Mouse (Mus musculus) kidney, embryonic 15.5 days (tissue): ENCODE results near the gene Atg9b. TPM values are rescaled to one million over a fixed set of nuclear protein-coding genes. Genes with fewer than 3 reads are reported as not detected.

Experiments
- ATAC-seq: fragments of 200-750 bp; cut with Nextera tagmentation; replicated peaks from 2 replicates; pipeline ENCODE4 v1.8.0; 2017; ENCODE audit warnings: moderate TSS enrichment; ENCODE audit not compliant: low FRiP score
- H3K27ac ChIP-seq: fragments of 300-500 bp; sonication (generic); 2 replicates; pipeline ENCODE4 v1.5.1; 2015; ENCODE audit warnings: mild to moderate bottlenecking, inconsistent platforms
- H3K27me3 ChIP-seq: fragments of 300-500 bp; sonication (generic); 2 replicates; pipeline ENCODE4 v1.6.1; 2015; ENCODE audit warnings: inconsistent platforms
- H3K36me3 ChIP-seq: fragments of 300-500 bp; sonication (generic); 2 replicates; pipeline ENCODE4 v1.6.1; 2015; ENCODE audit warnings: inconsistent platforms
- H3K4me1 ChIP-seq: fragments of 300-500 bp; sonication (generic); 2 replicates; pipeline ENCODE4 v1.6.1; 2015; ENCODE audit warnings: inconsistent platforms
- H3K4me2 ChIP-seq: fragments of 300-500 bp; sonication (generic); 2 replicates; pipeline ENCODE4 v1.6.1; 2015; ENCODE audit warnings: moderate library complexity, mild to moderate bottlenecking, inconsistent platforms
- H3K4me3 ChIP-seq: fragments of 300-500 bp; sonication (generic); replicated peaks from 2 replicates; pipeline ENCODE4 v1.5.1; 2015; ENCODE audit warnings: mild to moderate bottlenecking, inconsistent platforms
- H3K9ac ChIP-seq: fragments of 300-500 bp; sonication (generic); 2 replicates; pipeline ENCODE4 v1.6.1; 2015; ENCODE audit warnings: mild to moderate bottlenecking, inconsistent platforms
- H3K9me3 ChIP-seq: fragments of 300-500 bp; sonication (generic); replicated peaks from 2 replicates; pipeline ENCODE4 v1.6.1; 2016; ENCODE audit warnings: inconsistent platforms
- WGBS: fragments of 180-500 bp; shearing (Covaris S2); methylation state at CpG from one replicate; pipeline ENCODE4 v1.1.7; 2015; ENCODE audit warnings: mixed read lengths; 5-methylcytosine and 5-hydroxymethylcytosine counted together
- polyA plus RNA-seq: library from polyadenylated mRNA; unstranded; fragments of >200 nt; fragmentation: Nextera tagmentation; extraction: Ambion mirVana; gene quantifications from 2 replicates; pipeline ENCODE4 v1.2.1, GENCODE M21; 2015

The Atg9b gene
- polyA plus RNA-seq, 1 experiment from 2014 or later: 0.82 TPM

DNA sequence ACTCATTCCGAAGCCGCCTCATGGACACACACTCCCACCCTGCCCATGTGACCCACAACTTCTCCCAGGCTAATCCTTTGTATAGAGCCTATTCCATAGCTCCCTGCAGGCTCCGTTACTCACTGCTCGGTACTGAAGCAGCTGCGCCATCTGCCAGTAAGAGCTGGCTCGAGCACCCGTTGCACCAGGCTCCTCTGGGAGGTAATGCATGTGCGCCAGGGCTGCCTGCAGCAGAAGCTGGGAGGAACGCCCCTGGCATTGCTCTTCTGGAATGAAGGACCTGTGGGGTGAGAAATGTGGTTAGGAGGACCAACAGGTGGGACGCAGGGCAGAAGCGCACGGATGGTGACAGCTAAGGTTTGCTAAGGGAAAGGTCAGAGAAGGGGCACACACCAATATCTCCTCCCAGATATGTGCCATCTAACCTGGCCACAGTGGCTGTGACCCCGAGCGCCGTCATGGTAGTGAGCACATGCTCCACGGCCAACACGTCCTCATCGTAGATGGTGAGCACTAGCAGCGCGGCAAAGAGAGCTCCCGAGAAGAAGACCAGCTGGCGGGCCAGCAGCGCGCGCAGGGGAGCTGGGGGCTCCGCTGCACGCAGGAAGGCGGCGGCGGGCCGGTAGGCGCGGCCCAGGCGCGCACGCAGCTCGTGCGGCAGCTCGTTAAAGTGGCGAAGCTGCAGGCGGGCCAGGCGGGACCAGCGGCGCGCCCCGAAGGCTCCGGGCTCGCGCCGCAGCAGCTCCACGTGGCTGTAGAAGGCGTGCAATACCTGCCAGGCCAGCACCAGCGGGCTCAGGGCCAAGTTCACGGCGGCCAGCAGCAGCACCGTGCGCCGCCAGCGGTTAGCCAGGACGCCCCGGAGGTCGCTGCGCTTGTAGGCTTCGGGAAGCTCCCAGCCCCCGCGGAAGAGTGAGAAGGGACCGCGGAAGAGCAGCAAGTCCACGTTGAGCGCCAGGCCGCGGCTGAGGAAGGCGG lies 4.4 kb downstream of the Atg9b start:
- H3K27me3 ChIP-seq: peaks cover 38% of the 10 kb centered on the region
- WGBS: 1% methylated on average over 73 of the region's 73 CpGs
- 0 out of 2 replicates have a peak overlapping the region, but pooled peaks have one; percentile 33 for H3K27ac ChIP-seq
- H3K4me1 ChIP-seq: peaks cover 55% of the 10 kb centered on the region
- no peaks in the 10 kb centered on the region for H3K36me3 ChIP-seq
- peak overlapping the region; percentile 37 for H3K9ac ChIP-seq
- peak; percentile 38 for ATAC-seq
- H3K4me2 ChIP-seq: peak overlapping the region; percentile 95
- H3K9me3 ChIP-seq: no peaks in the 10 kb centered on the region
- H3K4me3 ChIP-seq: peak overlapping the region; percentile 46

GRCm38 (mm10) chr5:24385887-24386550 lies 5.9 kb downstream of the Atg9b start:
- 81% methylated on average over 10 of the region's 10 CpGs for WGBS
- Histone ChIP-seq H3K4me2 (no peak overlapping the region), H3K36me3 (no peaks in the 10 kb centered on the region), H3K27me3 (peaks cover 38% of the 10 kb centered on the region), H3K9ac (no peak overlapping the region), H3K4me3 (no peak overlapping the region), H3K4me1 (peaks cover 55% of the 10 kb centered on the region), H3K9me3 (no peaks in the 10 kb centered on the region), H3K27ac (no peak overlapping the region)
- ATAC-seq: no peak

- Histone ChIP-seq H3K4me2 (no peak overlapping the region), H3K4me3 (no peak overlapping the region), H3K4me1 (peaks cover 55% of the 10 kb centered on the region), H3K9me3 (no peaks in the 10 kb centered on the region), H3K27ac (no peak overlapping the region), H3K9ac (no peak overlapping the region), H3K36me3 (no peaks in the 10 kb centered on the region), H3K27me3 (peaks cover 38% of the 10 kb centered on the region)
- WGBS: 92% methylated on average over 5 of the region's 5 CpGs
- no peak for ATAC-seq
Observed at GRCm38 (mm10) chr5:24385374-24385773, 6.6 kb downstream of the Atg9b start.

DNA sequence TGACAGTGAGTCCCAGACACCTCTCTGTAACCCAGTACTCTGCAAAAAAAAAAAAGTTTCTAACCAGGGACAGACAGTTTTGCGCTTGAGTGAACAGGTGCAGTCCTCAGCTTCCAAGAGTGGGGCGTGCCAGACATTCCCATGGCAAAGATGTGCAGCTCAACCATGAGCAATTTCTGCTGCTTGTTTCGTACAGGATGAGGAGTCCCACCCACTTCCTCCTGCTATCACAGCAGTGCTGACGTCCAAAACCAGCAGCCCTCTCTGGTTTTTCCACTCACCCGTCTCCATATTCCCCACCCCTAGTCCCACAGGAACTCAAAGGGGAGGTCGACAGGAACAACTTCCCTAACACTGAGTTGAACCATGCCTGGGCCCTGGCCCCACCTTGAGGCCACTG lies 7.5 kb downstream of the Atg9b start:
- H3K27ac ChIP-seq: peak overlapping the region; percentile 33; the same call in 1 of the 2 replicates
- no peak overlapping the region for H3K9ac ChIP-seq
- peaks cover 38% of the 10 kb centered on the region for H3K27me3 ChIP-seq
- WGBS: 41% methylated on average over 6 of the region's 6 CpGs
- H3K4me2 ChIP-seq: peak overlapping the region; percentile 80; the same call in 1 of the 2 replicates
- no peak overlapping the region for H3K4me3 ChIP-seq
- no peaks in the 10 kb centered on the region for H3K36me3 ChIP-seq
- H3K9me3 ChIP-seq: no peaks in the 10 kb centered on the region
- ATAC-seq: no peak
- peaks cover 57% of the 10 kb centered on the region for H3K4me1 ChIP-seq

GRCm38 (mm10) chr5:24383026-24383859 lies 8.7 kb downstream of the Atg9b start:
- Histone ChIP-seq H3K9ac (peak overlapping the region; percentile 35), H3K36me3 (no peaks in the 10 kb centered on the region), H3K4me3 (peak overlapping the region; percentile 48), H3K4me2 (peak overlapping the region; percentile 80), H3K4me1 (peaks cover 46% of the 10 kb centered on the region), H3K27me3 (peaks cover 31% of the 10 kb centered on the region), H3K9me3 (no peaks in the 10 kb centered on the region), H3K27ac (peak overlapping the region; percentile 35; the same call in 1 of the 2 replicates)
- 1% methylated on average over 34 of the region's 34 CpGs for WGBS
- ATAC-seq: peak; percentile 70

DNA sequence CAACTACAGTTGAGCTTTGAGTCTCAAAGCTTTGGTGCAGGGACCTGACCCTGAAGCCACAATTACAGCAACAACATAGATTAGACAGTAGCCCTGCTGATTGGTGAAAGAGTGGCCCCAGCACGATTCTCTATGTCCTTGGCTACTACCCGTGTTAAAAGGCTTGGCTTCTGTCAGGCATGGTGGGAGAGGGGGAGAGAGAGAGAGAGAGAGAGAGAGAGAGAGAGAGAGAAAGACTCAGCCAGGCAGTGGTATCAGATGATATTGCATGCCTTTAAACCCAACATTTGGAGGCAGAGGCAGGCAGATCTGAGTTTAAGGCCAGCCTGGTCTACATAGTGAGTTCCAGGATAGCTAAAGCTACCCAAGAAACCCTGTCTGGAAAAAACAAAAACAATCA lies 10.0 kb downstream of the Atg9b start:
- Histone ChIP-seq H3K9me3 (no peaks in the 10 kb centered on the region), H3K4me1 (peaks cover 34% of the 10 kb centered on the region), H3K4me3 (no peak overlapping the region), H3K27ac (no peak overlapping the region), H3K4me2 (no peak overlapping the region), H3K27me3 (peaks cover 20% of the 10 kb centered on the region), H3K36me3 (no peaks in the 10 kb centered on the region), H3K9ac (no peak overlapping the region)
- ATAC-seq: no peak
- WGBS: 58% methylated on average over 2 of the region's 2 CpGs

DNA sequence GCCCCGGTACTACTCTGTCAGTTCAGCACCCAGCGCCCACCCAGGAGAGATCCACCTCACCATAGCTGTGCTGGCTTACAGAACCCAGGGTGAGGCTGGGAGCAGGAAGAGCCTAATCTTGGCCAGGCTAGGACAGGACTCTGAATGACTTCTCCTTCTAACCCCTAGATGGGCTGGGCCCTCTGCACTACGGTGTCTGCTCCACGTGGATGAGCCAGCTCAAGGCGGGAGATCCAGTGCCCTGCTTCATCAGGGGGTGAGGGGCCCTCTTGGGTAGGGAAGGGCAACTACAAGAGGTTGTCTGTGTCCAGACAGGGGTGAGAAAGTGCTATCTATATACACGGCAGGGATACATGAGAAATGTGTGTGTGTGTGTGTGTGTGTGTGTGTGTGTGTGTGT lies 10.5 kb downstream of the Atg9b start:
- Histone ChIP-seq H3K27me3 (peaks cover 15% of the 10 kb centered on the region), H3K36me3 (no peaks in the 10 kb centered on the region), H3K27ac (no peak overlapping the region), H3K4me3 (no peak overlapping the region), H3K4me1 (peaks cover 31% of the 10 kb centered on the region), H3K4me2 (no peak overlapping the region), H3K9ac (no peak overlapping the region), H3K9me3 (no peaks in the 10 kb centered on the region)
- ATAC-seq: no peak
- 68% methylated on average over 6 of the region's 6 CpGs for WGBS

GRCm38 (mm10) chr5:24380499-24380898 lies 11.4 kb downstream of the Atg9b start:
- H3K36me3 ChIP-seq: no peaks in the 10 kb centered on the region
- peaks cover 31% of the 10 kb centered on the region for H3K4me1 ChIP-seq
- H3K4me2 ChIP-seq: no peak overlapping the region
- no peak overlapping the region for H3K27ac ChIP-seq
- WGBS: 87% methylated on average over 4 of the region's 4 CpGs
- H3K9ac ChIP-seq: no peak overlapping the region
- H3K4me3 ChIP-seq: no peak overlapping the region
- ATAC-seq: no peak
- H3K27me3 ChIP-seq: 0 out of 2 replicates have a peak, but pooled peaks cover 6% of the 10 kb centered on the region
- no peaks in the 10 kb centered on the region for H3K9me3 ChIP-seq

GRCm38 (mm10) chr5:24379501-24379900 lies 12.4 kb downstream of the Atg9b start:
- H3K9ac ChIP-seq: no peak overlapping the region
- 59% methylated on average over 4 of the region's 4 CpGs for WGBS
- no peaks in the 10 kb centered on the region for H3K36me3 ChIP-seq
- peaks cover 23% of the 10 kb centered on the region for H3K4me1 ChIP-seq
- H3K27ac ChIP-seq: no peak overlapping the region
- 0 out of 2 replicates have a peak, but pooled peaks cover 2% of the 10 kb centered on the region for H3K27me3 ChIP-seq
- no peak for ATAC-seq
- H3K4me2 ChIP-seq: no peak overlapping the region
- H3K4me3 ChIP-seq: no peak overlapping the region
- no peaks in the 10 kb centered on the region for H3K9me3 ChIP-seq

DNA sequence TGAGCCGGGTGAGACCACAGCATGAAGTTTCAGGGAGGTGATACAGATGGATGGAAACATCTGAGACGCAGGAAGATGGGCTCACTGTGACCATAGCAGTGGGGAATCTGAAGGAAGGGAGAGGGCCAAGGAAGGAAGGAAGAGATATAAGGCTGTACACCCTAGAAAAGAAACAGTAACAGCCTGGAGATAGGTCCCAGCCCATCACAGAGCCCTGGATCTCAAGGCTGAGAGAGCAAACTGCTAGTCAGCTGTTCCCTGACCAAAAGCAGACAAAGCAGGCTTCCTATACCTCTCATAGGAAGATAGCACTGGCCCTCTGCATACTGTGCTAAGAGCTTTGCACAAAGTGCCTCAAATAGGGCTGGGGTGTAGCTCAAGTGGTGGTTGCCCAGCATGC lies 13.2 kb downstream of the Atg9b start:
- Histone ChIP-seq H3K9me3 (no peaks in the 10 kb centered on the region), H3K9ac (no peak overlapping the region; the same call in 1 of the 2 replicates), H3K27ac (no peak overlapping the region), H3K4me1 (peaks cover 18% of the 10 kb centered on the region), H3K27me3 (no peaks in the 10 kb centered on the region), H3K36me3 (no peaks in the 10 kb centered on the region), H3K4me2 (no peak overlapping the region), H3K4me3 (no peak overlapping the region)
- no peak for ATAC-seq
- 75% methylated on average over 2 of the region's 2 CpGs for WGBS

- Histone ChIP-seq H3K9me3 (no peaks in the 10 kb centered on the region), H3K4me3 (no peak overlapping the region), H3K36me3 (no peaks in the 10 kb centered on the region), H3K4me2 (no peak overlapping the region), H3K27me3 (no peaks in the 10 kb centered on the region), H3K4me1 (peaks cover 5% of the 10 kb centered on the region), H3K27ac (no peak overlapping the region), H3K9ac (no peak overlapping the region)
- 69% methylated on average over 7 of the region's 7 CpGs for WGBS
- no peak for ATAC-seq
Observed at GRCm38 (mm10) chr5:24374666-24375328, 17.1 kb downstream of the Atg9b start.
